Mouse (Mus musculus) liver, embryonic 11.5 days (tissue): ENCODE results near the gene Dlg2. TPM values are rescaled to one million over a fixed set of nuclear protein-coding genes. Genes with fewer than 3 reads are reported as not detected.

ENCODE experiments used
- ATAC-seq: fragments of 200-750 bp; cut with Nextera tagmentation; replicated peaks from 2 replicates; pipeline ENCODE4 v1.8.0; 2017; ENCODE audit warnings: moderate number of reproducible peaks, mild to moderate bottlenecking, moderate TSS enrichment, moderate library complexity; ENCODE audit not compliant: low FRiP score
- DNase-seq: peaks from one replicate; pipeline ENCODE4 v3.0.0-alpha.2; 2017; ENCODE audit warnings: low spot score
- H3K27ac ChIP-seq: fragments of 300-500 bp; sonication (generic); 2 replicates; pipeline ENCODE4 v1.5.1; 2014; ENCODE audit warnings: mild to moderate bottlenecking, low read depth, low read length, control low read depth
- H3K27me3 ChIP-seq: fragments of 300-500 bp; sonication (generic); replicated peaks from 2 replicates; pipeline ENCODE4 v1.6.1; 2014; ENCODE audit warnings: low read length, mixed read lengths; ENCODE audit not compliant: control insufficient read depth, insufficient read depth
- H3K36me3 ChIP-seq: fragments of 300-500 bp; sonication (generic); 2 replicates; pipeline ENCODE4 v1.6.1; 2014; ENCODE audit warnings: mild to moderate bottlenecking, low read length, moderate library complexity, mixed read lengths; ENCODE audit not compliant: control insufficient read depth, insufficient read depth
- H3K4me1 ChIP-seq: fragments of 300-500 bp; sonication (generic); replicated peaks from 2 replicates; pipeline ENCODE4 v1.6.1; 2014; ENCODE audit warnings: low read length, mixed read lengths; ENCODE audit not compliant: control insufficient read depth, insufficient read depth
- H3K4me2 ChIP-seq: fragments of 300-500 bp; sonication (generic); 2 replicates; pipeline ENCODE4 v1.6.1; 2014; ENCODE audit warnings: mild to moderate bottlenecking, control low read depth, moderate library complexity
- H3K4me3 ChIP-seq: fragments of 300-500 bp; sonication (generic); 2 replicates; pipeline ENCODE4 v1.5.1; 2014; ENCODE audit warnings: low read depth, low read length, control low read depth
- H3K9ac ChIP-seq: fragments of 300-500 bp; sonication (generic); 2 replicates; pipeline ENCODE4 v1.6.1; 2014; ENCODE audit warnings: low read depth, low read length, control low read depth
- H3K9me3 ChIP-seq: fragments of 300-500 bp; sonication (generic); 2 replicates; pipeline ENCODE4 v1.6.1; 2016; ENCODE audit warnings: low read length, inconsistent platforms, mixed read lengths; ENCODE audit not compliant: control insufficient read depth
- WGBS: fragments of 180-500 bp; shearing (Covaris S2); extraction: QIAGEN DNeasy Blood & Tissue Kit; methylation state at CpG from one replicate; pipeline ENCODE4 v1.1.7; 2014; 5-methylcytosine and 5-hydroxymethylcytosine counted together
- polyA plus RNA-seq: library from polyadenylated mRNA; unstranded; fragments of >200 nt; fragmentation: Nextera tagmentation; extraction: Ambion mirVana; gene quantifications from 2 replicates; pipeline ENCODE4 v1.2.1, GENCODE M21; 2014

Dlg2 gene
- polyA plus RNA-seq, 1 experiment from 2014 or later: 0.96 TPM

GRCm38 (mm10) chr7:91154096-91154495 lies 677.6 kb downstream of the Dlg2 start:
- no peak overlapping the region for H3K4me3 ChIP-seq
- ATAC-seq (no peak), DNase-seq (no peak)
- H3K36me3 ChIP-seq: no peaks in the 10 kb centered on the region
- H3K27ac ChIP-seq: no peak overlapping the region
- H3K4me2 ChIP-seq: no peak overlapping the region
- H3K4me1 ChIP-seq: no peaks in the 10 kb centered on the region
- WGBS: 80% methylated on average over 1 of the region's 1 CpGs
- H3K9me3 ChIP-seq: no peaks in the 10 kb centered on the region
- H3K27me3 ChIP-seq: no peaks in the 10 kb centered on the region
- H3K9ac ChIP-seq: no peak overlapping the region

- H3K4me2 ChIP-seq: no peak overlapping the region
- no peaks in the 10 kb centered on the region for H3K36me3 ChIP-seq
- H3K27ac ChIP-seq: no peak overlapping the region
- H3K9me3 ChIP-seq: no peaks in the 10 kb centered on the region
- DNase-seq (no peak), ATAC-seq (no peak)
- H3K4me1 ChIP-seq: no peaks in the 10 kb centered on the region
- H3K27me3 ChIP-seq: no peaks in the 10 kb centered on the region
- no peak overlapping the region for H3K9ac ChIP-seq
- H3K4me3 ChIP-seq: no peak overlapping the region
- 75% methylated on average over 5 of the region's 5 CpGs for WGBS
These were observed 682.7 kb downstream of the Dlg2 start for GRCm38 (mm10) chr7:91159144-91159543.

DNA sequence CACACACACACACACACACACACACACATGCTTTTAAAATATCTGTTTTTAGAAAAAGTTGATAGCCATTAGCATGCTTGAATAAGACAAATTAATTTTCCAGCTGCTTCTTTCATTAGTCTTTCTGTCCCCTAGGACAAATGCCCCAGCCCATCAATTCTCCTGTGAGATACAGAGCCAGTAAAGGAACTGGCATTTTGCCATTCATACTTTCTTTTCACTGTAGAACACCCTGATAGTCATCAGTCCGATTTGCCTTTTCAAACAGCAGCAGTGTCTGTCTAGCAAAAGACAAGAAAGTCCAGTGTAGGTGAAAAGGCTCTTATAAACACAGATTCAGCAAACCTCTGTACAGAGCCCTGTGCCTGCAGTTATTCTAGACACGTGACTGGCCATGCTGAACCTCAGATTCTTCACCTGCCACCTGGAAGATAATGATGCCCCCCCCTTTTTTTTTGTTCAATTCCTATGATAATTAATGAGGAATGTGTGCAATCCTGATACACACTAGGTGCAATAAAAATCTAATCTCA lies 685.2 kb downstream of the Dlg2 start:
- ATAC-seq (no peak), DNase-seq (no peak)
- Histone ChIP-seq H3K4me2 (no peak overlapping the region), H3K9ac (no peak overlapping the region), H3K9me3 (no peaks in the 10 kb centered on the region), H3K4me3 (no peak overlapping the region), H3K4me1 (no peaks in the 10 kb centered on the region), H3K36me3 (no peaks in the 10 kb centered on the region), H3K27me3 (no peaks in the 10 kb centered on the region), H3K27ac (no peak overlapping the region)
- 68% methylated on average over 2 of the region's 2 CpGs for WGBS

- DNase-seq (no peak), ATAC-seq (no peak)
- WGBS: 81% methylated on average over 2 of the region's 2 CpGs
- no peak overlapping the region for H3K4me3 ChIP-seq
- H3K27ac ChIP-seq: no peak overlapping the region
- no peak overlapping the region for H3K9ac ChIP-seq
- no peaks in the 10 kb centered on the region for H3K4me1 ChIP-seq
- no peaks in the 10 kb centered on the region for H3K36me3 ChIP-seq
- H3K27me3 ChIP-seq: no peaks in the 10 kb centered on the region
- H3K4me2 ChIP-seq: no peak overlapping the region
- no peaks in the 10 kb centered on the region for H3K9me3 ChIP-seq
These were observed 697.1 kb downstream of the Dlg2 start for GRCm38 (mm10) chr7:91173560-91173959.

GRCm38 (mm10) chr7:91188211-91188610 lies 711.7 kb downstream of the Dlg2 start:
- no peak overlapping the region for H3K27ac ChIP-seq
- no peak overlapping the region for H3K4me3 ChIP-seq
- 94% methylated on average over 2 of the region's 2 CpGs for WGBS
- no peaks in the 10 kb centered on the region for H3K9me3 ChIP-seq
- no peaks in the 10 kb centered on the region for H3K36me3 ChIP-seq
- H3K27me3 ChIP-seq: no peaks in the 10 kb centered on the region
- H3K9ac ChIP-seq: no peak overlapping the region
- H3K4me2 ChIP-seq: no peak overlapping the region
- no peaks in the 10 kb centered on the region for H3K4me1 ChIP-seq
- ATAC-seq: no peak
- no peak for DNase-seq

- Histone ChIP-seq H3K4me3 (no peak overlapping the region), H3K4me2 (no peak overlapping the region), H3K4me1 (no peaks in the 10 kb centered on the region), H3K27ac (no peak overlapping the region), H3K27me3 (no peaks in the 10 kb centered on the region), H3K9me3 (no peaks in the 10 kb centered on the region), H3K36me3 (no peaks in the 10 kb centered on the region), H3K9ac (no peak overlapping the region)
- WGBS: 100% methylated on average over 1 of the region's 1 CpGs
- ATAC-seq (no peak), DNase-seq (no peak)
These were observed 722.9 kb downstream of the Dlg2 start for GRCm38 (mm10) chr7:91199372-91199771.

- H3K36me3 ChIP-seq: no peaks in the 10 kb centered on the region
- H3K27ac ChIP-seq: no peak overlapping the region
- no peak for DNase-seq
- H3K9me3 ChIP-seq: no peaks in the 10 kb centered on the region
- no peak overlapping the region for H3K4me3 ChIP-seq
- ATAC-seq: no peak
- H3K9ac ChIP-seq: no peak overlapping the region
- H3K27me3 ChIP-seq: no peaks in the 10 kb centered on the region
- 77% methylated on average over 5 of the region's 5 CpGs for WGBS
- no peak overlapping the region for H3K4me2 ChIP-seq
- no peaks in the 10 kb centered on the region for H3K4me1 ChIP-seq
These were observed 731.8 kb downstream of the Dlg2 start for GRCm38 (mm10) chr7:91208083-91208852.

GRCm38 (mm10) chr7:91208973-91209372 lies 732.5 kb downstream of the Dlg2 start:
- H3K36me3 ChIP-seq: no peaks in the 10 kb centered on the region
- no peaks in the 10 kb centered on the region for H3K27me3 ChIP-seq
- no peak overlapping the region for H3K27ac ChIP-seq
- H3K4me1 ChIP-seq: no peaks in the 10 kb centered on the region
- H3K9ac ChIP-seq: no peak overlapping the region
- H3K4me3 ChIP-seq: no peak overlapping the region
- no peak for ATAC-seq
- no peaks in the 10 kb centered on the region for H3K9me3 ChIP-seq
- H3K4me2 ChIP-seq: no peak overlapping the region
- DNase-seq: no peak
- WGBS: 67% methylated on average over 6 of the region's 6 CpGs

- H3K36me3 ChIP-seq: no peaks in the 10 kb centered on the region
- ATAC-seq (no peak), DNase-seq (no peak)
- no peak overlapping the region for H3K9ac ChIP-seq
- no peak overlapping the region for H3K4me2 ChIP-seq
- H3K4me1 ChIP-seq: no peaks in the 10 kb centered on the region
- H3K27me3 ChIP-seq: no peaks in the 10 kb centered on the region
- H3K9me3 ChIP-seq: no peaks in the 10 kb centered on the region
- no peak overlapping the region for H3K27ac ChIP-seq
- 90% methylated on average over 1 of the region's 1 CpGs for WGBS
- no peak overlapping the region for H3K4me3 ChIP-seq
These were observed 735.8 kb downstream of the Dlg2 start for GRCm38 (mm10) chr7:91212236-91212635.
